Mouse (Mus musculus): ENCODE data around the gene Ccl22.

Ccl22 gene

DNA sequence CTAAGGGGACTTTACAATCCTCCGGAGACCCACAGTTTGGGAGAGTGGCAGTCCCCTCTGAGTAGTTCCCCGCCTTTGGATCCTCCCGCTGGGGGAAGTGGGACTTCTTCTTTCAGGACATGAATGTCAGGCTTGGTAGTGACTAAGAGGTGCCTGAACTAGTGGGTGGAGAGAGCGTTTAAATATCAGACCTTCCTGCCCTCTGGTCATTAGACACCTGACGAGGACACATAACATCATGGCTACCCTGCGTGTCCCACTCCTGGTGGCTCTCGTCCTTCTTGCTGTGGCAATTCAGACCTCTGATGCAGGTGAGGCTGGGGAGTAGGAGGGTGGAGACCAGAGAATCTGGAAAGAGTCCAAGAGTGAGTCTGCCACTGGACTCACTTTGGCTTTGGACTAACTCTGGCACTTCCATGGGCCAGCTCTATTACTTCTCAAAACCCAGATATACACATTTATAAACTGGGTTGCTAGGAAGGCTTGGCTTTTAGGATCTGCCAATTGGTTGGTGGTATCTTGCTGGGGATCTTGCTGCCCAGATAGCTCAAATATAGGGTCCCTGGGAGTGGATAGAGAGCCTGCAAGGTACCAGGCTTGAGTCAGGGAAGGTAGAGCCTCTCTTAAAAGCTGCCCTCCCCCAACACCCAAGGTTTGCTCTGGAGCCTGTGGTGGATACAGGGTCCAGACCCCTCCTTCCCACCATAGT, at the start of gene Ccl22:
Gene Ccl22, plus strand, starts transcription at position 115 of the 709 bp plus-strand sequence.
- peak in 1 of 2 experiments; percentile 2 for DNase-seq (ENCODE audit: low read depth in 1 of 2, low spot score in 2 of 2)

- no peak for DNase-seq (ENCODE audit: low read depth in 1 of 2, low spot score in 2 of 2)
These were observed 49.4 kb upstream of the Ccl22 start, which contains the start of gene Pllp for GRCm38 (mm10) chr8:94695994-94696384. Gene Pllp, minus strand, starts transcription at chr8:94696278.

- no peak for DNase-seq (ENCODE audit: low read depth in 1 of 2, low spot score in 2 of 2)
These were observed 48.8 kb upstream of the Ccl22 start for GRCm38 (mm10) chr8:94696566-94696965.

- no peak for DNase-seq (ENCODE audit: low read depth in 1 of 2, low spot score in 2 of 2)
These were observed 47.4 kb upstream of the Ccl22 start for GRCm38 (mm10) chr8:94697956-94698355.

GRCm38 (mm10) chr8:94699366-94699765, 46.0 kb upstream of the Ccl22 start:
- no peak for DNase-seq (ENCODE audit: low read depth in 1 of 2, low spot score in 2 of 2)

DNA sequence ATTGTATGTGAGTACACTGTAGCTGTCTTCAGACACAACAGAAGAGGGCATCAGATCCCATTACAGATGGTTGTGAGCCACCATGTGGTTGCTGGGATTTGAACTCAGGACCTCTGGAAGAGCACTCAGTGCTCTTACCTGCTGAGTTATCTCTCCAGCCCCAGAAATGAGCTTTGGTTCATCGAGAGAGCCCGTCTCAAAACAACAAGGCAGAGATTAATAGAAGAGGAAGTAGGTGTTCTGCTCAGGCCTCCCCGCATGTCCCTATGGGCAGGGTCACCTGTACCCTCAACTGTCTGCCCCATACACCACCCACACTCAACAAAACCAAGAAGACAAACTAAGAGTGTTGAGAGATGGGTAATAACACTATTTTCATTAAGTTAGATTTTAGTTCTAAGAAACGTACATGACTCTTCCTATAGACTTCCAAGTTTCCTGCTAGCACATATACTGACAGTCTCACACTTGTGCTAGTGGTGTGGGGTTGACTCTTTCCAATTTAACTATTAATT, 44.9 kb upstream of the Ccl22 start:
- DNase-seq (ENCODE audit: low read depth in 1 of 2, low spot score in 2 of 2), result no peak

DNA sequence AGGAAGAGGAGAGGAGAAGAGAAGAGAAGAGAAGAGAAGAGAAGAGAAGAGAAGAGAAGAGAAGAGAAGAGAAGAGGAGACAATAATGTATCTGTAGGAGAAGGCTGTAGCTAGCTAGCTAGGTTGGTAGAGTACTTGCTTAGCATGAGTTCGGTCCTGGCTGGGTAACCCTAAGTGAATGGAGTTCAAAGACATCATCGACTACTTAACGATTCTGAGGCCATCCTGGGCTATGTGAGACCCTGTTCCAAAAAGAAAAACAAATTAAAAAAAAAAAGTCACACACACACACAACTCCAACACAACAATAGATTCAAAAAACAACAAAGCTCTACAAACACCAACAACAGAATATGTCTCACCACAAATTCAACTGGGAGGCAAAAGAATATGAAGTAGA, 43.2 kb upstream of the Ccl22 start:
- no peak for DNase-seq (ENCODE audit: low read depth in 1 of 2, low spot score in 2 of 2)

DNA sequence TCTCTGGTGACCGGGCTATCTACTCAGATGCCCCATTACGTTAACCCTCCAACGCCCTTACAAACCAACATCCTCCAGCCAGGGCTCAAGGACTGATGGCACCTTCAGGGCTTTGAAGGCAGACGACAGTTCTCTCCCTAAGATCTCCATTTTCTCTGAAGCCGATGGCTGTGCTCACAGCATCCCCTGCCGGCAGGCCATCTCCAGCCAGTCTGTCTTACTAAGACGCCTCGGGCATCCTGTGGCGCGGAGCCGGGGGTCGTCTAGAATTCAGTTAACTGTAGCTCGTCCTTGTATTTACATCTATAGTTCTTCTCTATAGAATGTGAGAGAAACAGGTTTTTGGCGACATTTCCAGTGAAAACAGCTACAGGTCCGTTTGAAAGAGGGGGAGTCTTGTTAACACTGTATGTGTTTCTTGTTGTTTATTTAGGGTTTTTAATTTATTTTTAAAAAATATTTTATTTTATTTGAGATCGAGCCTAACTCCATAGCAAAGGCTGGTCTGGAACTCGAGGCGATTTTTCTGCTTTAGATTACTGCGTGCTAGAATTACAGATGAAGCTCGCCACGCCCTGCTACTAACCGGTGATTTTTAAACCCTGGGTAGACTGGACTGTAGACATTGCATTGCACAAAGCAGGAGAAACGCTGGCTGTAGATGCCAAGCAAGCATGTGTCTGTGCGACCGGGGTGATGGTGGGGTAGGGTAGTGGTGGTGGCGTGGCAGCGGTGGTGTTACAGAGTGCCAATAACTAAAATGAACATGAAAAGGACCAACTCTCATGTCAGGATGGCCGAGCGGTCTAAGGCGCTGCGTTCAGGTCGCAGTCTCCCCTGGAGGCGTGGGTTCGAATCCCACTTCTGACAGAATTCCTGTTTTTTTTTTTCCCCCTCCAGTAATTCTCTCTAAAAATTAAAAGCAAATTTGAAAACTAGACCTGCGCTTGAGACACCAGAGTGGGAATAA, 42.3 kb upstream of the Ccl22 start:
- peak; percentile 37 to 63 for DNase-seq (ENCODE audit: low read depth in 1 of 2, low spot score in 2 of 2)

GRCm38 (mm10) chr8:94703972-94704668, 41.3 kb upstream of the Ccl22 start:
- peak; percentile 95 to 98 for DNase-seq (ENCODE audit: low read depth in 1 of 2, low spot score in 2 of 2)

GRCm38 (mm10) chr8:94704669-94704984, 40.8 kb upstream of the Ccl22 start:
- DNase-seq (ENCODE audit: low read depth in 1 of 2, low spot score in 2 of 2), result no peak

- no peak for DNase-seq (ENCODE audit: low read depth in 1 of 2, low spot score in 2 of 2)
These were observed 39.7 kb upstream of the Ccl22 start for GRCm38 (mm10) chr8:94705581-94706245.

DNA sequence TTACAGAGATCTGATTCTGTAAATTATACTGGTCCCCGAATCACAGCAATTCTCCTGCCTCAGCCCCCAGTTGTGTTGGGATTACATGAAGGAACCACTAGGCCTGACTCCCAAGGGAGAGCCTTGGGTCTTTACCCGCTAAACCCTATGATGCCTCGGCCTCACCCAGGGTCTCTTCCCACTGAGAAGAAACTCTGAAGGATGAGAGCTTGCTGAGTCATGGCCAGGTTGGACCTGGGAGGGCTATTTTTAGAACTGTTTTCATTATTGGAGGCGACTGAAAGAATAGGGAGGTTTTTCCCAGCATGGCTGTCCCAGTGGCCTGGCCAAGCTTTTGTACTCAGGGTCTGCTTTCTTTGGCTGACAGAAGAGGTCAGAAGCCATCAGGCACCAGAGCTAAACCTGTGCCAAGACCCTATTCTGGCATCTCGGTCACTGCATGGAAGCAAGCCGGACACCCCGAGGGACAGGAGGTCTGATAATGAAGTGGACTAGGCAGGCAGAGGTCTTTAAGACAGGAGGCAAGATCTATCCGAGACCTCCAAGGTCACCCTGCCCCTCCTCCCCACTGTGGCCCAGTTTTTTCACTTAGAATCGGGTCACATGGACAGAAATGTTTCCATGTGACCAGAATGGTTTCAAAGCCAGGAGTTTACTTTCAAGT, 38.5 kb upstream of the Ccl22 start:
- no peak for DNase-seq (ENCODE audit: low read depth in 1 of 2, low spot score in 2 of 2)

DNA sequence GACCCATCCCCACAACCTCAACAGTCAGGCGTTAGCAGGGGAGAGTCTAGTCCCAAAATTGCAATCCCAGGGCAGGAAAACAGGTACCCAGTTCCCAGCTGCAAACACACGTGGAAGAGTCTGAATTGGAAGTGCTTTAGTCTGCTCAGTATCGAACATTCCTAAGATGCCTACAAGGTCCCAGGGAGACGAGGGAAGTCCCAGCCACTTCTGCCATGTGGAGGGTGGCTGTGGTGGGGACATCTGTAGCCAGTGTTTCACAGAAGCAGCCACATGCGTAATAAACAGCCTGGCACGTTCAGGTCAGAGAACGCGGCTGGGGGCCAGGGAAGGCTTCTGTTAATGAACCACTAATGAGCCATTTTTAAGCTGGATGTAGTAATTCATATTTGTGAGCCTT, 35.1 kb upstream of the Ccl22 start:
- DNase-seq (ENCODE audit: low read depth in 1 of 2, low spot score in 2 of 2), result no peak

- DNase-seq (ENCODE audit: low read depth in 1 of 2, low spot score in 2 of 2), result no peak
These were observed 34.2 kb upstream of the Ccl22 start for GRCm38 (mm10) chr8:94711160-94711718.

- DNase-seq (ENCODE audit: low read depth in 1 of 2, low spot score in 2 of 2), result no peak
These were observed 30.8 kb upstream of the Ccl22 start for GRCm38 (mm10) chr8:94714556-94714955.

DNA sequence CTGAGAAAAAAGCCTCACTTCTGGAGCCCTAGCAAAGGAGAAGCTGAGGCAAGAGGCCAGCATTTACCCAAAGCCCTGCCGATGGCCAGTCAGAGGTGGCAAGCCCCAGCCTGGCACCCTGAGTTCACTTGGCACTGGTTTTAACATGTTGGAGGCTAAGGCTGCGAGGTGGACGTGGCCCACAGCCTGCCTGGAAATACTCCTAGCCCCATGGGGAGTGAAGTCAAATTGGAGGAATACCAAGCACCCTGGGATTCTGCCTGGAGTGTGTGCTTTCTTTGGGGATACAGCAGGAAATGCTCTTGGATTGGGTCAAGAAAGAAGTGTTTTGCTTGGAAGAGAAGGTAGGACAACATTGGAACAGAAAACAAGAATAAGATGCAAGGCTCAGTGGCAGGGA, 29.5 kb upstream of the Ccl22 start:
- DNase-seq (ENCODE audit: low read depth in 1 of 2, low spot score in 2 of 2), result no peak

GRCm38 (mm10) chr8:94716841-94717240, 28.5 kb upstream of the Ccl22 start:
- no peak for DNase-seq (ENCODE audit: low read depth in 1 of 2, low spot score in 2 of 2)

DNA sequence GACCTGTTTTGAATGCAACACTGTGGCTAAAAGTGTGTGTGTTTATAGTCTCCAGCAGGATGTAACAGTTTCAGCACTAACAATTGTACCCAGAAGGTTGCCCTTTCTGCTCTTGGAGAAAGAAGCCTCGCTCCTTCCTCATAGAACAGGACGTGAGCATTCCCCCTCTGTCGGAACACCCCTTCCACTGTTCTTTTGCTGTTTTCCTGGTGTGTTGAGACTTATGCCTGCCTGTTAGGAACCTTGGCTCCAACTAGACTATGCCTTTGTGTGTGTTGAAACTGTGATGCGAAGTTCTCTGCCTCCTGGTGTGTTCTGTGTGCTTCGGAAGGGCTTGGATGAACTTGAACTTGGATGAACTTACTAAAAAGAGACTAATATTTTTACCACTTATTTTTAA, 19.4 kb upstream of the Ccl22 start:
- DNase-seq (ENCODE audit: low read depth in 1 of 2, low spot score in 2 of 2), result no peak

GRCm38 (mm10) chr8:94729301-94729700, 16.1 kb upstream of the Ccl22 start:
- no peak for DNase-seq (ENCODE audit: low read depth in 1 of 2, low spot score in 2 of 2)

- no peak for DNase-seq (ENCODE audit: low read depth in 1 of 2, low spot score in 2 of 2)
These were observed 11.4 kb upstream of the Ccl22 start for GRCm38 (mm10) chr8:94733821-94734465.
